Mouse (Mus musculus): ENCODE data around the gene Paox. TPM values are rescaled to one million over a fixed set of nuclear protein-coding genes. Genes with fewer than 3 reads are reported as not detected.

Paox gene
- 0.87 to 1.5 TPM (median 1.2 TPM) in 3 replicates for total RNA-seq (2017)

DNA sequence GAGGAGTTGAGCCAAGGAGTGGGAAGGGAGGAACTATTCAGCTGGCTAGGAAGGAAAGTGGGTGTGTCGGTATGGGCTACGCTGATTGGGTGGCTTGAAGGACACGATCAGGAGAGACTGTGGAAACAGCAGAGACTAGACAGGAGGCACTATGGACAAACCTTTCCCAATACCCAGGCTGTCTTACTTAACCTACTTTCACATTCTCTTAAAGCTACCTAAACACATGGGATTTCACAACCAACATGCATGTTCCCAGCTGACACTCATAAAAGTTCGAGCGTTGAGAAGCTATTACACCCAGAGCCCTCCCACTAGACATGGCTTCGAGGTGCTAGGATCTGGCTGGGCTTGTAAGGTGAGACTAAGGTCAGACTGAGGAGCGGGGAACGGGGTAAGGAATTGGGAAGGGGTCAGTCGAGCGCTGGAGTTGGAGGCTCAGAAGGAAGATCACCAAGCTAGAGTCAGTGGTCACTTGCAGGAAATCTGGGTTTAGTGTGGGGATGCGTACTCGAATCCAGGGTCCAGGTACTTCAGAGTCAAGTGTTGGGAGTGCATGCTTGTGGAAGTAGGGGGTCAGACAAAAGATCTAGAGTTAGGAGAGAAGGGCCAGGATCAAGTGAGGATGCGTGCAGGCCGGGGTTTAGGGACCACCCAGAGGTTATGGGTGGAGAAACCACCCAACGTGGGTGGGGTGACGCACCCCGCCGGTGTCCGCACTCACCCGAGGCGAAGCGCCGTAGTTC is at the start of gene Paox:
Gene Paox, plus strand, starts transcription at position 217 of the 746 bp plus-strand sequence.
- peak; percentile 72 for ATAC-seq (replicated peaks; ENCODE audit: insufficient number of reproducible peaks, low FRiP score, low TSS enrichment, poor library complexity, severe bottlenecking)

DNA sequence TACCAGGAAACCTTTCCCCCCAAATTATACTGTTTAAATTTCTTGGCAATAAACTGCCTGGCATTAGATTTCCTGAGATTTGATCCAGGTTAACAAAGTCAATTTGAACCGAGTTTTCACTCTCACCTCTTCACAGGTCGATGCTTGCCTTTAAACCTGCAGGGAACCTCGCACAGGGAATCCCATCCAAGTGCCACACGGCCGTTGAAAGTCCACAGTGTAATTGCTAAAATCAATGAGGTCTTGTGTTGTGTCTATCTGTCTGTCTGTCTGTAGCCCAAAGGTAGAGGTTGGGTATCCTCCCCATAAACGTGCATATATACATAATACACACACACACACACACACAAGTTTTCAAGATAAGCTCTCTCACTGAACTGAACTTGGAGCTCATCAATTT is 48.2 kb upstream of the Paox start:
- no peak for ATAC-seq (replicated peaks; ENCODE audit: insufficient number of reproducible peaks, low FRiP score, low TSS enrichment, poor library complexity, severe bottlenecking)

DNA sequence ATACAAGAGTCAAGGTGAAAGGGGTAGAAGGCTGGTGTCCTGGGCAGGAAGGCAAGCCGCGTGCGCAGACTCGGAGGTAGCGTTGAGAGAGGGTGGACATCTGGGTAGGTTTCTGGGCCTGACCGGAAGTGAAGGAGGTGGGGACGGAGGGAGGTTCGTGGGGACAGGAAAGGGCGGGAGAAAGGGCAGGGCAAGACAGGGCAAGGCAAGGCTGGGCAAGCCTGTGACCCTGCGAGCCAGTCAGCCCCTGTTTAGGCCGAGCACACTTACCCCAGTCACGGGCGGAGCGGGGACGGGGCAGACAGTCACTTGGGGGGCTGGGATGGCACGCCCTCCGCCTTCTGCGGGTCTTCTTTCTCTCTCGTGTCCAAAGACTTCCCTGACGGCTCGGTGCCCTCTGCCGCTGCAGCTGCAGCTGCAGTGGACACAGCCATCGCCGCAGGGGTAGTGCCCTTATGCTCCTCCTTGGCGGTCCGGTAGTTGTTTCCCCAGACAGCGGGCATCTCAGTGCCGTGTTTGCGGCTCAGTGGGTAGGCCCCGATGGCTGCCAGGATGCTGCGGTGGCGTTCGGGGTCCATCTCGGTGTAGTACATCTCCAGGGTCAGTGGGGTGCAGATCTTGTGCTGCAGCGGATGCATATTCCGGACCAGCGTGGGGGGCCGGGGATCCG is 45.4 kb upstream of the Paox start:
- peak; percentile 57 for ATAC-seq (replicated peaks; ENCODE audit: insufficient number of reproducible peaks, low FRiP score, low TSS enrichment, poor library complexity, severe bottlenecking)

DNA sequence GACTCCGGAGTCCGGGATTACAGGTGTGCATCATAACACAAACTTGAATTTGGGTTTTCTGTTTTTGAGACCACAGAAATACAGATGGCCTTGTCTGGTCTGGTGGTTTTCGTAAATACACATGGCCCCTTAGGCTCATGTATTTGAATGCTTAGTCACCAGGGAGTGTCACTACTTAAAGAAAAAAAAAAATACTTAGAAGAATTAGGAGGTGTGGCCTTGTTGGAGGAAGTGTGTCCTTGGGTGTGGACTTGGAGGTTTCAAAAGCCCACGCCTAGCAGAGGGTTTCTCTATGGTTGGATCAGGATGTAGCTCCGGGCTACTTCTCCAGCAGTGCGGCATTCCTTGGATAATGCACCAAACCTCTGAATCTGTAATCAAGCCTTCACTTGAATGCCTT is 37.9 kb upstream of the Paox start:
- ATAC-seq (replicated peaks; ENCODE audit: insufficient number of reproducible peaks, low FRiP score, low TSS enrichment, poor library complexity, severe bottlenecking) = peak; percentile 51

DNA sequence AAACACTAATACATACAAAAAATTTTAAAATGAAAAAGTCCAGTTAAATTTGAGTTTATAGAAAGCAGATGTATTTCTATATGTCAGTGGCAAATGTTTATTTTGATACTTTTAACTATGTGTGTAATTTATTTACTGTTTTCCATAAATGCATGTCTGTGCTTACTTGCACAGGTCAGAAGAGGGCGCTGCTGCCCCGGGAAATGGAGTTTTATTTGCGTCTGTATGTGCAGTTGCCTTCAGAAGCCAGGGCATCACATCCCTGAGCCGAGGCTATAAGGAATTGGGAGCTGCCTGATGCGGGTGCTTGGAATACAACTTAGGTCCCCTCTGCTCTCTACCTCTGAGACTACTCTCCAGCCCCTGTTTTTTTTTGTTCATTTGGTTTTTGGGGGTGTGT is 36.9 kb upstream of the Paox start:
- ATAC-seq (replicated peaks; ENCODE audit: insufficient number of reproducible peaks, low FRiP score, low TSS enrichment, poor library complexity, severe bottlenecking) = 0 out of 2 replicates have a peak, but pooled peaks have one; percentile 41

DNA sequence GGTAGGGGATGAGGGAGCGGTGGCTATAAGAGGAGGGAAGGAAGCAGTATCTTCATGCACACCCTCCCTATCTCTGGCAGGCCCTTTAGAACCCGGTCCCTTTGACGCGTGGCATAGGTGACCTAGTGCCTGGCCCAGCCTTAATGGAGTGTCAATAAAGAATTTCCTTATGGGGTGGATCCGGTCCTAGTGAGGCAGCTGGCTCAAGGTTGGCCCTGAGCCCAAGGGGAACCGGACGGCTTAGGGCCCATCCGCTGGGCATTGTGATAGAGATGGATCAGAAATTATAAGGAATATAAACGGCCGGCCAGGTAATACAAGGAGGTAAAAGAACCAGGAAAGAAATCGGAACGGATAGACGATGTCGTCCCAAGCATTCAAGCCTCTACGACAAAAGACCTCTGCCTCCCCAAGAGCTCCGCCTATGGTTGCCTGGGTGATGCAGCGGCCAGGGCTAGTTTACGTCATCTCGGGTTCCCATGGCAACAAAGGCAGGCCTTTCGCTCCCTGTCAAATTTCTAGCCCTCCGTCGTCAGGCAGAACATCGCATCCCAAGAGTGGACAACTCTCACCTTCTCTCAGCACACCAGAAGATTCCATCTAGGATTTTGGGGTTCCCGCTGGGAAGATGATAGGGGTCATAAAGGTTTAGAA is 35.0 kb upstream of the Paox start:
- no peak for ATAC-seq (replicated peaks; ENCODE audit: insufficient number of reproducible peaks, low FRiP score, low TSS enrichment, poor library complexity, severe bottlenecking)

DNA sequence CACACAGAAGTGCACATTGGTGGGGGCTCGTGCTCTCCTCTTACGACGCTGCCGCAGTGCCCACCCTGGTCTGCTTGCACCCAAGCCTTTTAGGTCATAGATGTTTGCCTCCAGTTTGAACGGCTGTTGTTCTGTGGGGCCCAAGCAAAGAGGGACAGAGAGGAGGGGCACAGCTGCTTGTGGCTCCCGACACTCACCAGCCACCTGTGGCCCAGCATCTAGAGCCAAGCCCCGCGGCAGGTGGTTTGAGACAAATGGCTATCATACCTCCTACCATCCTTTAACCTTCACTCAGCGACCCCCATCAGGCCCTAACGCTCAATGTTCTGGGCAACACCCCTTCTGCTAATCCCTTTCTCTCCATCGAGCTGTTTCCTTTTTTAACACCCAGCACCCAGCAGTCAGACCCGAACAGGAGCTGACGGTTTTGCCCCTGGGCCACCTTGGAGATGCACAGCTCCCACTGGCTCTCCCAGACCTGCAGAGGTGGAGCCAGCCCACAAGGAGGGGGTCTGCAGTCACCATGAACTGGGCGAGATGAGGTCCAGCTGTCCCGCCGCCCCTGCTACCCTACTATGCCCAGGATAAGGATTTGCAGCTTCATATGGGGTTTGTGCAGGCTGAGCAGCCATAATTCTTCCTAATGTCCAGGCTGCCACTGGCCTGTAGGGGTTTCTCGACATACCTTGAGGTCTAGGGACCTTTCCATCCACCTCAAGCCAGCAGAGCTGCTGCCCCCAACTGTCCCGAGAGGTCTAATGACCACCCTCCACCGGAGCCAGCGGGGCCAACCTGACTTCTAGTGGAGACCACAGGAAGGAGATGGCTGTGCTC is 34.0 kb upstream of the Paox start:
- no peak for ATAC-seq (replicated peaks; ENCODE audit: insufficient number of reproducible peaks, low FRiP score, low TSS enrichment, poor library complexity, severe bottlenecking)

DNA sequence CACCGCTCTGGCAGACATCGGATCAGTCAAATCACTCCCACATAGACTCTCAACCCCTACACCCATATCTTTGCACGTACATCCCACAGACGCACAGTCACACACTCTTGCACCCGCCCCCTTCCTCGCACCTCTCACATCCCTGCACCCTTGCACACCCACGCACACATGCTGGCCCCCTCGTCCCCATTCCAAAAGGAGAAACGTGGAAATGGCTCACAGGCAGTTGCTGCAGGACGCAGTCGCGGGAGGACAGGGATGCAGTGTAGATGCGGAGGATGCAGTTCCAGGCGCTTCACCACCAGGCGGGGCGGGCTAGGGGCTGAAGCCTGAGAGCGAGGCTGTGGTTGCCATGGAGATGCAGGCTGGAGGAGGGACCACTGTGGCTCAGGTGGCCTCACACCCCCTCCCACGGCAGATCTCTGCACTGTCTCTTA is 33.3 kb upstream of the Paox start, which contains the start of gene Caly:
Gene Caly, minus strand, starts transcription at position 307 of the 437 bp plus-strand sequence.
- no peak for ATAC-seq (replicated peaks; ENCODE audit: insufficient number of reproducible peaks, low FRiP score, low TSS enrichment, poor library complexity, severe bottlenecking)

DNA sequence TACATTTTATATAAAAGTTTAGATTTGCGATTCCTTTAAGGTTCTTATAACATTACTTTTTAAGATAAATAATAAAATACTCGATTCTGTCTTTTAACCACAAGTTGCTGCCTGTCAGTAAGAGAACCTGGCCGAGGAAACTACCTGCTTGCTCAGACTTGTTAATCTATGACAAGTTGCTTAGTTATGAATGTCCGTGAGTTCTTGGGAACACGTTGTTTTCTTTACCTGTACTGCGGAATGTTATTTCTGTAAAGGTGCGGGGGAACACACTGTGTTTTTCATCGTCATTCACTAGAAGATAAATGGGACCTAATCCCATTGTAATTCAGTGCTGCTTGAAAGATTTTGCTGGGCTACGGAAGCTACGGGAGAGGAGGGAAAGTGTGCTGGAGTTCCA is 25.0 kb upstream of the Paox start:
- ATAC-seq (replicated peaks; ENCODE audit: insufficient number of reproducible peaks, low FRiP score, low TSS enrichment, poor library complexity, severe bottlenecking) = no peak

DNA sequence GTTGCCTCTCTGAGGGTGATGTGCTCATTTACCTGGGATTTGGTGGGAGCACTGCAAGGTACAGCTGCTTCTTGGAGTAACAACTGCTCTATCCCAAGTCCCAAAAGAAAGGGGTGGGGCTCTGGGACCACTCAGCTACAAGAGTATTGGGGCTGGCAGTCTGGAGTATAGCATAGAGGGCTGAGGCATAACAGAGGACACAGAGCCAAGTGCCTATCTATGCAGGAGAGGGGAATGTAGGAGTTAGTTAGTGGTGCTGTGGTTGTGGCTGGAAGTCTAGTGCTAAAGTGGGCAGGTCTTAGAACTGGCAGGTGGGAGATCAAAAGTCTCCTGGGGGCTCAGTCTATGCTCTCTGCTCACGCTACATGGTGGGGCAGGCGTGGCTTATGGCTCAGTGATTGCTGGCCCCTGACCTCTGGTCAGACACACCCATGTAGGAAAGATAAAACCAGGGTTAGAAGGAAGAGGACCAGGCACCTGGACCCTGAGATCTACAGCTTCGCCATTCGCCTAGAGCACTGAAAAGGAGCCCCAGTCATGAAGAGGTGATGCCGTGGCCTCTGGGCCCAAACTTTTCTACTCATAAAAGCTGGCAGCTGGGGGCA is 22.6 kb upstream of the Paox start, which contains the start of gene Prap1:
Gene Prap1, plus strand, starts transcription at position 472 of the 605 bp plus-strand sequence.
- no peak for ATAC-seq (replicated peaks; ENCODE audit: insufficient number of reproducible peaks, low FRiP score, low TSS enrichment, poor library complexity, severe bottlenecking)

DNA sequence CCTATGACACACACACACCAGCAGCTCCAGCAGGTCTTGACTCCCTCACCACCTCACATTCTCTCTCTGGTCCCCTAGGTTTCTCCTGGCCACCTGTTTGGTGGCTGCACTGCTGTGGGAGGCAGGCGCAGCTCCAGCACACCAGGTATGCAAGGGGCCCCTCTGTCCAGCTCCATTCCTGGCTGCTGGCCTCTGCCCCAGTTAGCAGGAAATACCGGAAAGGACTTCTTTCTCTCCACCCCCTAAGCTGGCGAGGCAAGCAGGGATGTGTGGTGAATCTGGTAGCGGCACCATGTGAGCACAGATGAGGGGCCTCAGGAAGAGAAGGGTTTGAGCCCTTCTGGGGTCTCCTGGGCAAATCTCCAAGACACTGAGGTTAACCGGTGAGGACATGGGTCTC is 20.6 kb upstream of the Paox start:
- no peak for ATAC-seq (replicated peaks; ENCODE audit: insufficient number of reproducible peaks, low FRiP score, low TSS enrichment, poor library complexity, severe bottlenecking)

DNA sequence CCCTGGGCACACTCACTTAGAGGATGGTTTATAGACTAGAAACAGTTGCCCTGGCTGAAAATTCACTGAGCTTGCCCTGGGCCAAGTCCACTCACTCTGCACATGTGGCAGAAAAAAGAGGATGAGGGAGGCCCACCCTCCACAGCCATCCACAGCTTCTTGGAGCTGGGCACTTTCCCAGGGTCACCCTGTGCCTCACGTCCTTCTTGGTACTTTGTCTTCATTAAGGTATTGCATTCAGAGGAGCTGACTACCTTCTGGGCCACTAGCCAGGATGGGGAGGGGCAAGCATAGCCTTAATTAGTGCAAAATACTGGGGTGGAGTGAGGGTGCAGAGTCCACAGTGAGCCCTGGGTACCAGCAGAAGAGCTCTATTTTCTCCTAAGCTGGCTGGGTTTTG is 20.0 kb upstream of the Paox start:
- ATAC-seq (replicated peaks; ENCODE audit: insufficient number of reproducible peaks, low FRiP score, low TSS enrichment, poor library complexity, severe bottlenecking) = no peak

DNA sequence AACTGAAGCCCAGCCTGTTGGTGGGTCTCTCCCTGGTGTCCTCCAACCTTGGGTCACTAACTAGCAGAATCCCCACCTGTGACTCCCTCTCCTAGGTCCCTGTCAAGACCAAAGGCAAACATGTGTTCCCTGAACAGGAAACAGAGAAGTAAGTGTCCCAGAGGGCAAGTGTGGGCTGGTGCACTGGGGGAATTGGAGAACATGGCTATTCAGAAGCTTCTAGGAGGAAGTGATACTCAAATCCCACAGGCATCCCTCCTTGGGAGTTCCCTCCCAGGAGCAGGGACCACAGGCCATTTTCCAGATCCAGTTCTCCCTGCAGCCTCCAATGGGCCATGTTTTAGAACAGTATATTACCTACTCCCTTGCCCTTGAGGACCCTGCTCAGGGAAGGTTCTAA is 19.5 kb upstream of the Paox start:
- ATAC-seq (replicated peaks; ENCODE audit: insufficient number of reproducible peaks, low FRiP score, low TSS enrichment, poor library complexity, severe bottlenecking) = no peak

DNA sequence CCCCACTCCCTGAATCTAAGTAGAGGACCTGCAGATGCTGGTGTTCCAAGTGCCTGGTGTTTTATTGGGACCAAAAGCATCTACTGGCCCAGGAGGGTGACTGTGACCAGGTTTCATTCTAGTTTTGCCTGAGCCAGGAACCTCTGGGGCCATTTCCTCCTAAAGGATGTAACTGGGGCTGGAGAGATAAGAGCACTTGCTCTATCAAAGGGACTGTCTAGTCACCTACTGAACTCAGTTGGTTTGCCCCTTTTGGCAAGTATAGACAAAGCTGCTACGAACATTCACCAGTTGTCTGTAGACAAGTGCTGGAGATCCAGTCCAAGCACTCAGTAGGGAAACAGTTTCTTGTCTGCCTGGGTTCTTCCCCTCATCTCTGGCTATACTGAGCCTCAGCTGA is 17.1 kb upstream of the Paox start:
- no peak for ATAC-seq (replicated peaks; ENCODE audit: insufficient number of reproducible peaks, low FRiP score, low TSS enrichment, poor library complexity, severe bottlenecking)

DNA sequence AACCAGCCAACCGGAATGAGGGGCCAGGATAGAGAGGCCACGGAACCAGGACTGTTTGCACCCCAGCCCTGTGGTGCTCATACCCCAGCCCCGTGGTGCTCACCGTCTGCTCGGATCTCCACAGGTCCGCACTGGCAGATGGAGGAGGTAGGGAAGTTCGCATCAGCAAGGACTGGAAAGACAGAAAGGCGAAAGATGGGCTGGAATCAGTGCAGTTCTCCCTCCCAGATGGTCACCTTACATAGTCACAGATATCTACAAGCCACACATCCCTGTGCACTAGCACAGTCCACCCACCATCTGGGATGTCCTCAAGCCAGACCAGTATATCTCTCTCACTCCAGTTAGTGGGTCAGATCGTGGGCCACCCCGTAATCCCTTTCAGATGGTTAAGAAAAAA is 14.1 kb upstream of the Paox start:
- ATAC-seq (replicated peaks; ENCODE audit: insufficient number of reproducible peaks, low FRiP score, low TSS enrichment, poor library complexity, severe bottlenecking) = no peak

DNA sequence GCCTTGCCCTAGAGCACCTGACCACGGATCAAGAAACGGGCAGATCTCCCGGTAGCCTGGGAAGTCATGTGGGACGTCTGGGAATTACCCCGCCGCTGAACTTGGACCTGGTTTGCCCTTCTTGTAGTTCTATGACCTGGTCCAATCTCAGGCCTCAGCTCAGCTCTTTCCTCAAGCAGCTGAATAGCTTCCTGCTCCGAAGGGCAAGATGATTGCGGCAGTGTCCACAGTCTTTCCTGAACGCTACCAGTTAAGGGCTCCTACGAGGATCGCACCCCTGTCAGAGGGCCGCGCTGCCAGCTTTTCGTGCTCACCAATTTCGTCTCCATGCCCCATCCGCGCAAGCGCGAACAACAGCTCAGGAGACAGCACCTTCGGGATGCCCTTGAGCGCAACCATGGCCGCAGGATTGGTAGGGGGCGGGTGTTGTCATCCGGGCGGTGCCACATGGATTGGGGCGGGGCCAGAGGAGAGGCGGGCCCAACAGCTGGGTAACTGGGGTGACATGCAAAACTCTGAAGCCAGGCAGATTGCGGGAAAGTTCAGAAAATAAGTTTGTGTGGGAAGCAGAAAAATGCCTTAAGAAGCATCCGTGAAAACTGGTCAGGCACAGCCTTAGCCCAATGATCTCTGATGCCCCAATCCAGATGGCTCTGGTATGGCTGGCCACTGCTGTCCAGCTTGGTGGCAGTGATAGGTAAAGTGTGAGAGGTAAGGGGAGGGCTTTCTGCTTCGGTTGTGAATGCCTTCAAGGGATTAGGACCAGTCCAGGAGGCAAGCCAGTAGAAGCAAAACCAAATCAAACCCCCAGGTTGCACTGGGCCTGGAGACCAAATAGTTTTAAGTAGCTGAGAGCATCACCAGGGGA is 13.4 kb upstream of the Paox start, which contains the start of gene Fuom:
Gene Fuom, minus strand, starts transcription at position 449 of the 868 bp plus-strand sequence.
- ATAC-seq (replicated peaks; ENCODE audit: insufficient number of reproducible peaks, low FRiP score, low TSS enrichment, poor library complexity, severe bottlenecking) = peak; percentile 82

DNA sequence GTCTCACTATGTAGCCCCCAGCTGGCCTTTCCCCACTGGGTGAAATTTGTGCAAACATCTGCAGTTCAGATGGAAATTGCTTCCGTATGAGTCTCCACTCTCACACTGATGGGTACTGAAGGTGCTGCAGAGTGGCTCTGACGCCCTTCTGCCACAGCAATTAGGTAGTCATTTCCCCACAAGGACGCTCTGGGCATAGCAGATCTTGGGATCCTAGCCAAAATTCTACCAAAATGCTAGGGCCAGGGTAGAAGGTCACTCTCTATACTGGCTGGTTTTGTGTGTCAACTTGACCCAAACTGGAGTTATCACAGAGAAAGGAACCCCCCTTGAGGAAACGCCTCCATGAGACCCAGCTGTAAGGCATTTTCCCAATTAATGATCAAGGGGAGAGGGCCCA is 11.6 kb upstream of the Paox start:
- no peak for ATAC-seq (replicated peaks; ENCODE audit: insufficient number of reproducible peaks, low FRiP score, low TSS enrichment, poor library complexity, severe bottlenecking)
